Mouse (Mus musculus): ENCODE measurements around the gene Xpr1. TPM values are rescaled to one million over a fixed set of nuclear protein-coding genes. Genes with fewer than 3 reads are reported as not detected.
"Not testable (repeated sequence)": the region's sequence is repeated elsewhere in the genome, so short reads cannot be mapped to it uniquely, and the experiment has no call there.

The Xpr1 gene
- polyA plus RNA-seq, 2 experiments, result 5.9 to 10.0 TPM

DNA sequence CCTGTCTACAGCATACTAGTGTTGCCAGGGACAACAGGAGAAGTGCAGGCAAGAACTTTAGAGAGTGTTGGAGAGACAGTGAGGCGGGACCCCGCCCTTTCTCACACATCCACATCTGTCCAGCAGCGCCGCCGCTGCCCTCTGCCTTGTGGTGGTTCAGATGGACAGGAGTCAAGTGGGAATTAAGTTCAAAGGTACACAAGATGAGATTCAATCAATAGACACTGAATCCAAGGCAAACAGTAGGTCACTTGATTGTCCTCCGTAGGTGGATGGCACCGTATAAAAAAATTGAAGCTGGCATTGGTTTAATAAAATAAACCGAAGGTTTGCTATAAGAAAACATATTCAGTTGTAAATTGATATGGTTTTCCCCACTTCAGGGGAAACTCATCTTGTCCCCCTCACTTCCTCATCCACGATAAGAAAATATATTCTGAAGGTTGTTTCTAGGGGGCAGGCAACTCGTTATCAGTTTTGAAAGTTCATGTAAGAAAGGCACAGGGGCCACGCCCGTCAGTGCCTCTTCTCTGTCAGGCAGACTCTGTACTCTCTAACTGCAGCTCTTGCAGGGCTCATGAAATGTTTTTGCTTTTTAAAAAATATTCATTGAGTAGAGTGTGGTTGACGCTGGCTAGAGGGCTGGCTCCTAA lies 140.7 kb downstream of the Xpr1 start:
- ATAC-seq (ENCODE audit: low FRiP score, low read depth), result no peak
- peaks cover 10% of the 10 kb centered on the region for H3K4me1 ChIP-seq (ENCODE audit: control insufficient read depth, insufficient read depth, low read length)
- no peak for TF ChIP-seq POLR2A (IDR thresholded peaks at IDR 0.05; ENCODE audit: borderline replicate concordance, extremely low read depth, insufficient read depth, insufficient read length)
- H3K36me3 ChIP-seq (ENCODE audit: control insufficient read depth, insufficient read depth, low read length), result no peaks in the 10 kb centered on the region
- no peak overlapping the region for H3K4me3 ChIP-seq (replicated peaks; ENCODE audit: low read length)
- no peak overlapping the region for H3K27ac ChIP-seq (replicated peaks; ENCODE audit: low read depth, low read length)
- WGBS, result 72% methylated on average over 13 of the region's 13 CpGs
- no peak for DNase-seq (ENCODE audit: low spot score)
- no peaks in the 10 kb centered on the region for H3K9me3 ChIP-seq (ENCODE audit: control insufficient read depth, low read length)
- H3K9ac ChIP-seq (ENCODE audit: low read depth, low read length, severe bottlenecking), result no peak overlapping the region
- no peaks in the 10 kb centered on the region for H3K27me3 ChIP-seq (ENCODE audit: control insufficient read depth, insufficient read depth, low read length)
- no peak overlapping the region for H3K4me2 ChIP-seq (replicated peaks; ENCODE audit: low read depth, low read length, severe bottlenecking)

DNA sequence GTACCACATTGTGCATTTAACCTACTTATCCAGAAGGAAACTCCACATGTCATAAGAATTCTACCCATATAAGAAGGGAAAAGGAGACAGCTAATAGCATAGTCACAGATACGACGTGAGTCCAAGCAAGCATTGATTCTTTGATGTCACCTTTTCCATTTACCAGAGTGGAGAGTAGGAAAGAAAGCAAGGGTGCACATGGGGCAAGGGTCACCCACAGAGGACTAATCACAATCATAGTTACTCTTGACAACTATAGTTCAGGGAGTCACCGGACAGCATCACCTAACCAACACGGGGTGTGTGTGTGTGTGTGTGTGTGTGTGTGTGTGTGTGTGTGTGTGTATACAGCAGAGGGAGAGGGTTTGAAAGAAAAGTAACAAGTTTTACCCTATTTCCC lies 141.4 kb downstream of the Xpr1 start:
- Histone ChIP-seq H3K4me3 (replicated peaks; ENCODE audit: low read length) (no peak overlapping the region), H3K9ac (ENCODE audit: low read depth, low read length, severe bottlenecking) (no peak overlapping the region), H3K4me2 (replicated peaks; ENCODE audit: low read depth, low read length, severe bottlenecking) (no peak overlapping the region), H3K36me3 (ENCODE audit: control insufficient read depth, insufficient read depth, low read length) (no peaks in the 10 kb centered on the region), H3K9me3 (ENCODE audit: control insufficient read depth, low read length) (no peaks in the 10 kb centered on the region), H3K27me3 (ENCODE audit: control insufficient read depth, insufficient read depth, low read length) (no peaks in the 10 kb centered on the region), H3K27ac (replicated peaks; ENCODE audit: low read depth, low read length) (no peak overlapping the region), H3K4me1 (ENCODE audit: control insufficient read depth, insufficient read depth, low read length) (peaks cover 10% of the 10 kb centered on the region)
- 86% methylated on average over 4 of the region's 4 CpGs for WGBS
- DNase-seq (ENCODE audit: low spot score) (no peak), ATAC-seq (ENCODE audit: low FRiP score, low read depth) (no peak)
- TF ChIP-seq POLR2A (IDR thresholded peaks at IDR 0.05; ENCODE audit: borderline replicate concordance, extremely low read depth, insufficient read depth, insufficient read length), result no peak

DNA sequence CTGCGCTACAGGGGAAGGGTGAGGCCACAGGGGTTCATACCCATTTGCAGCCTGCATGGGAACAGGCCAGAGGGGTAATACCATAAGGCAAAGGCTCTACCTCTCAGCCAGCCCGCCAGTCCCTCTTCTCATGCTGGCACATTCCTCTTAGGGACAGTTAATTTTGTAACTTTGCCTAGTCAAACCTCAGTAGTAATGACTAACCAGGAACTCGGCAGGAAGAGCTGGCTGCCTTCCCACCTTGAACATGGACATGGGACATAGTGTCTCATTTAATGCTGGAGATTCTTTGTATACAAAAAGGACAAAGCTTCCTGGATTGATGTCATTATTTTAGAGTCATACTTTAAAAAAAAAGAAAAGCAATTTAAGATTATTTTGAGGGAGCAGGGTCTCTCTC lies 142.2 kb downstream of the Xpr1 start:
- WGBS, result 76% methylated on average over 3 of the region's 3 CpGs
- H3K4me2 ChIP-seq (replicated peaks; ENCODE audit: low read depth, low read length, severe bottlenecking), result no peak overlapping the region
- TF ChIP-seq POLR2A (IDR thresholded peaks at IDR 0.05; ENCODE audit: borderline replicate concordance, extremely low read depth, insufficient read depth, insufficient read length), result no peak

DNA sequence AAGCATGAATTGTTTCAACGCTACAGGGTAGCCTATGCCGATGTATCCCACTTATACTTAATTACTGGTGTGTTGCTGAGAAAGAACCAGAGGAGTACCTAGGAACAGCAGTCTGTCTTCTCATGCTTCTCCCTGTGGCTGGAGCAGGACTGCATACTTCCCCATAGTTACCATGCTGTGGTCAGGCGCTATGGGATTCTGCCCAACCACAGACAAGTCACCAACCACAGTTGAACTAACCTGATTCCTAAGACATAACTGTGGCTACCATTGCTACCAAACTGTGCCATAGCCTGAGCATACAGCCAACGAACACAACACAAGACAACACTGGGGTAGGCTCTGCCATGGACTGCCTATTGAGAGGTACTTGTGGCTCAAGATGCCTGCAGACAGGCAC lies 144.3 kb downstream of the Xpr1 start:
- Histone ChIP-seq H3K9ac (ENCODE audit: low read depth, low read length, severe bottlenecking) (no peak overlapping the region), H3K4me3 (replicated peaks; ENCODE audit: low read length) (no peak overlapping the region), H3K9me3 (ENCODE audit: control insufficient read depth, low read length) (no peaks in the 10 kb centered on the region), H3K27me3 (ENCODE audit: control insufficient read depth, insufficient read depth, low read length) (no peaks in the 10 kb centered on the region), H3K4me1 (ENCODE audit: control insufficient read depth, insufficient read depth, low read length) (peaks cover 8% of the 10 kb centered on the region), H3K36me3 (ENCODE audit: control insufficient read depth, insufficient read depth, low read length) (no peaks in the 10 kb centered on the region), H3K4me2 (replicated peaks; ENCODE audit: low read depth, low read length, severe bottlenecking) (no peak overlapping the region), H3K27ac (replicated peaks; ENCODE audit: low read depth, low read length) (peak overlapping the region; percentile 65)
- no peak for TF ChIP-seq POLR2A (IDR thresholded peaks at IDR 0.05; ENCODE audit: borderline replicate concordance, extremely low read depth, insufficient read depth, insufficient read length)
- WGBS, result 80% methylated on average over 4 of the region's 4 CpGs
- DNase-seq (ENCODE audit: low spot score) (no peak), ATAC-seq (ENCODE audit: low FRiP score, low read depth) (no peak)

More for the DNA sequence above, 142.2 kb downstream of the Xpr1 start:
- H3K4me1 ChIP-seq (ENCODE audit: control insufficient read depth, insufficient read depth, low read length), result peaks cover 10% of the 10 kb centered on the region
- no peak overlapping the region for H3K9ac ChIP-seq (ENCODE audit: low read depth, low read length, severe bottlenecking)
- no peaks in the 10 kb centered on the region for H3K36me3 ChIP-seq (ENCODE audit: control insufficient read depth, insufficient read depth, low read length)
- DNase-seq (ENCODE audit: low spot score), result no peak
- no peaks in the 10 kb centered on the region for H3K9me3 ChIP-seq (ENCODE audit: control insufficient read depth, low read length)
- H3K27me3 ChIP-seq (ENCODE audit: control insufficient read depth, insufficient read depth, low read length), result no peaks in the 10 kb centered on the region
- H3K4me3 ChIP-seq (replicated peaks; ENCODE audit: low read length), result no peak overlapping the region
- H3K27ac ChIP-seq (replicated peaks; ENCODE audit: low read depth, low read length), result no peak overlapping the region
- ATAC-seq (ENCODE audit: low FRiP score, low read depth), result no peak

DNA sequence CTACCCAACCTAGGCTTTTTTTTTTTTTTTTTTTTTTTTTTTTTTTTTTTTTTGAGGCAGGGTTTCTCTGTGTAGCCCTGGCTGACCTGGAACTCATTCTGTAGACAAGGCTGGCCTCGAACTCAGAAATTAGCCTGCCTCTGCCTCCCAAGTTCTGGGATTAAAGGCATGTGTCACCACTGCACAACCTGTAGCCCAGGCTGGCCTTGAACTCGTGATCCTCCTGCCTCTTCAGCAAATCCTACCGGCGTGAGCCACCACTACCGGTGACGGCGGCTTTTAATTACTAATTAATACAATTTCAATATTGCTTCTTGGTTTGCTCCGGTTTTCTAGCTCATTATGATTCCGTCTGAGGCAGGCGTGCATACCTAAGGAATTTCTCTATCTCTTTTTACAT lies 154.7 kb downstream of the Xpr1 start:
- not testable (repeated sequence) for H3K4me3 ChIP-seq (replicated peaks; ENCODE audit: low read length); H3K36me3 ChIP-seq (ENCODE audit: control insufficient read depth, insufficient read depth, low read length); H3K4me1 ChIP-seq (ENCODE audit: control insufficient read depth, insufficient read depth, low read length); DNase-seq (ENCODE audit: low spot score); H3K27me3 ChIP-seq (ENCODE audit: control insufficient read depth, insufficient read depth, low read length); H3K9ac ChIP-seq (ENCODE audit: low read depth, low read length, severe bottlenecking); H3K9me3 ChIP-seq (ENCODE audit: control insufficient read depth, low read length); ATAC-seq (ENCODE audit: low FRiP score, low read depth); H3K27ac ChIP-seq (replicated peaks; ENCODE audit: low read depth, low read length); H3K4me2 ChIP-seq (replicated peaks; ENCODE audit: low read depth, low read length, severe bottlenecking)
- WGBS, result 93% methylated on average over 10 of the region's 10 CpGs

DNA sequence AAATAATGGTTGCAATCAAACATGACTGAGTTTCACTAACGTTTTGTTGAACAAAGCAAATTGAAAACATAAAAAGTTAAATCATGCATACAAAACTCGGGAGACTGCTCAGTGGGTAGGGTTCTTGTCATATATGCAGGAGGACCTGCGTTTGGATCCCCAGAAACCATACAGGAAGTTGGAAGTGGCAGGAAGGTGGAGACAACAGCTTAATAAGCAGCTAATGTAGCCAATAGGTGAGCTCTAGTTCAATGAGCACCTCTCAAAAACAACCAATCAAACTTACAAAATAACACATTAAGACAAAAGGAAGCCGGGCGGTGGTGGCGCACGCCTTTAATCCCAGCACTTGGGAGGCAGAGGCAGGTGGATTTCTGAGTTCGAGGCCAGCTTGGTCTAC lies 162.9 kb downstream of the Xpr1 start:
- ATAC-seq (ENCODE audit: low FRiP score, low read depth) (no peak), DNase-seq (ENCODE audit: low spot score) (no peak)
- H3K9ac ChIP-seq (ENCODE audit: low read depth, low read length, severe bottlenecking), result no peak overlapping the region
- no peak overlapping the region for H3K4me3 ChIP-seq (replicated peaks; ENCODE audit: low read length)
- H3K27ac ChIP-seq (replicated peaks; ENCODE audit: low read depth, low read length), result no peak overlapping the region
- no peaks in the 10 kb centered on the region for H3K27me3 ChIP-seq (ENCODE audit: control insufficient read depth, insufficient read depth, low read length)
- TF ChIP-seq POLR2A (IDR thresholded peaks at IDR 0.05; ENCODE audit: borderline replicate concordance, extremely low read depth, insufficient read depth, insufficient read length), result no peak
- H3K4me2 ChIP-seq (replicated peaks; ENCODE audit: low read depth, low read length, severe bottlenecking), result no peak overlapping the region
- no peaks in the 10 kb centered on the region for H3K4me1 ChIP-seq (ENCODE audit: control insufficient read depth, insufficient read depth, low read length)
- WGBS, result 85% methylated on average over 8 of the region's 8 CpGs
- no peaks in the 10 kb centered on the region for H3K36me3 ChIP-seq (ENCODE audit: control insufficient read depth, insufficient read depth, low read length)
- no peaks in the 10 kb centered on the region for H3K9me3 ChIP-seq (ENCODE audit: control insufficient read depth, low read length)

All from limb, embryonic 14.5 days (tissue).